23 mouse cellular contexts compared by ENCODE assay signal in genomic region chr1:68874954-68875353, GRCm38 (mm10).
A peak's percentile ranks its signal among the peaks of the same experiment; 100 is the strongest.
DNase-seq lines count a peak whose midpoint lies in the region; ATAC-seq lines count a peak whose summit lies in the region.
"Had no signal": no experiment of that assay in that cellular context is flagged by ENCODE, and none has a peak within 500 bp of the region (broad histone marks: within the 10 kb centered on the region; RNA-seq: fewer than 3 reads in every experiment).

No protein-coding gene starts in this region.

- H3K4me3 ChIP-seq in forebrain, embryonic 13.5 days = no peak overlapping the region
- no peak overlapping the region for H3K4me3 ChIP-seq in forebrain, embryonic 15.5 days
- no peak overlapping the region for H3K4me3 ChIP-seq in midbrain, embryonic 12.5 days
- no peak overlapping the region for H3K4me3 ChIP-seq in midbrain, embryonic 15.5 days
- H3K4me3 ChIP-seq: embryonic facial prominence, embryonic 10.5 days; embryonic facial prominence, embryonic 13.5 days; erythroblast, embryonic 14.5 days; gastrocnemius, adult 2 months; hindbrain, embryonic 12.5 days; hindbrain, embryonic 15.5 days had no signal

- H3K36me3 ChIP-seq in forebrain, embryonic 13.5 days (ENCODE audit: poor library complexity, severe bottlenecking) = no peaks in the 10 kb centered on the region
- H3K36me3 ChIP-seq in forebrain, embryonic 15.5 days = no peaks in the 10 kb centered on the region
- no peaks in the 10 kb centered on the region for H3K36me3 ChIP-seq in midbrain, embryonic 12.5 days
- no peaks in the 10 kb centered on the region for H3K36me3 ChIP-seq in midbrain, embryonic 15.5 days (replicated peaks)
- H3K36me3 ChIP-seq: embryonic facial prominence, embryonic 10.5 days; embryonic facial prominence, embryonic 13.5 days; hindbrain, embryonic 12.5 days; hindbrain, embryonic 15.5 days had no signal

- ATAC-seq in forebrain, embryonic 13.5 days = peak; percentile 51; the same call in 1 of the 2 replicates
- ATAC-seq in forebrain, embryonic 15.5 days (replicated peaks) = no peak
- peak; percentile 72 for ATAC-seq in midbrain, embryonic 12.5 days (ENCODE audit: low FRiP score, low read depth)
- ATAC-seq in midbrain, embryonic 15.5 days (replicated peaks) = no peak
- ATAC-seq: CD4-positive, CD25-positive, alpha-beta regulatory T cell, adult 4 months had no signal

- H3K4me2 ChIP-seq in forebrain, embryonic 13.5 days = no peak overlapping the region
- no peak overlapping the region for H3K4me2 ChIP-seq in forebrain, embryonic 15.5 days (replicated peaks)
- no peak overlapping the region for H3K4me2 ChIP-seq in midbrain, embryonic 12.5 days (replicated peaks)
- no peak overlapping the region for H3K4me2 ChIP-seq in midbrain, embryonic 15.5 days
- H3K4me2 ChIP-seq: embryonic facial prominence, embryonic 13.5 days; heart, embryonic 11.5 days; hindbrain, embryonic 12.5 days; hindbrain, embryonic 15.5 days had no signal

- peaks cover 15% of the 10 kb centered on the region; the same call in 1 of the 2 replicates for H3K4me1 ChIP-seq in forebrain, embryonic 13.5 days
- peaks cover 15% of the 10 kb centered on the region for H3K4me1 ChIP-seq in forebrain, embryonic 15.5 days
- H3K4me1 ChIP-seq in midbrain, embryonic 12.5 days = peaks cover 12% of the 10 kb centered on the region
- H3K4me1 ChIP-seq in midbrain, embryonic 15.5 days = peaks cover 6% of the 10 kb centered on the region; the same call in 1 of the 2 replicates
- H3K4me1 ChIP-seq: embryonic facial prominence, embryonic 10.5 days; embryonic facial prominence, embryonic 13.5 days had no signal

- 6% methylated on average over 8 of the region's 8 CpGs for WGBS in forebrain, embryonic 13.5 days
- 9% methylated on average over 8 of the region's 8 CpGs for WGBS in forebrain, embryonic 15.5 days
- 31% methylated on average over 8 of the region's 8 CpGs for WGBS in midbrain, embryonic 12.5 days
- 24% methylated on average over 8 of the region's 8 CpGs for WGBS in midbrain, embryonic 15.5 days

- H3K27ac ChIP-seq in forebrain, embryonic 13.5 days = no peak overlapping the region
- H3K27ac ChIP-seq in forebrain, embryonic 15.5 days (replicated peaks) = no peak overlapping the region
- H3K27ac ChIP-seq in midbrain, embryonic 12.5 days (replicated peaks) = no peak overlapping the region; the same call in 1 of the 2 replicates
- H3K27ac ChIP-seq in midbrain, embryonic 15.5 days = no peak overlapping the region
- H3K27ac ChIP-seq: embryonic facial prominence, embryonic 10.5 days; embryonic facial prominence, embryonic 13.5 days; gastrocnemius, adult 2 months; hindbrain, embryonic 12.5 days; hindbrain, embryonic 15.5 days had no signal

- DNase-seq in retina, postnatal 1 day = peak; percentile 57
- DNase-seq in retina, embryonic 14.5 days (ENCODE audit: low spot score) = no peak
- DNase-seq: adrenal gland, adult 2 months; adrenal gland, postnatal 14 days; cerebellum, adult 11-12 months; cerebellum, adult 8-10 months; cerebellum, postnatal 10 days; cerebellum, postnatal 36 days; embryo, embryonic 11 days; gastrocnemius, adult 2 months; gastrocnemius, postnatal 14 days; heart, adult 11 months had no signal

- no peak overlapping the region for H3K9ac ChIP-seq in forebrain, embryonic 13.5 days
- H3K9ac ChIP-seq in forebrain, embryonic 15.5 days (replicated peaks) = no peak overlapping the region
- no peak overlapping the region for H3K9ac ChIP-seq in midbrain, embryonic 12.5 days (replicated peaks)
- no peak overlapping the region for H3K9ac ChIP-seq in midbrain, embryonic 15.5 days
- H3K9ac ChIP-seq: embryonic facial prominence, embryonic 13.5 days; hindbrain, embryonic 12.5 days; hindbrain, embryonic 15.5 days had no signal

- H3K9me3 ChIP-seq in forebrain, embryonic 13.5 days (replicated peaks) = no peaks in the 10 kb centered on the region
- H3K9me3 ChIP-seq in forebrain, embryonic 15.5 days = no peaks in the 10 kb centered on the region
- no peaks in the 10 kb centered on the region for H3K9me3 ChIP-seq in midbrain, embryonic 12.5 days
- no peaks in the 10 kb centered on the region for H3K9me3 ChIP-seq in midbrain, embryonic 15.5 days
- H3K9me3 ChIP-seq: embryonic facial prominence, embryonic 10.5 days; embryonic facial prominence, embryonic 13.5 days; hindbrain, embryonic 12.5 days; hindbrain, embryonic 15.5 days had no signal

- H3K27me3 ChIP-seq in forebrain, embryonic 13.5 days = peaks cover 36% of the 10 kb centered on the region
- H3K27me3 ChIP-seq in forebrain, embryonic 15.5 days = peaks cover 24% of the 10 kb centered on the region
- H3K27me3 ChIP-seq in midbrain, embryonic 12.5 days = no peaks in the 10 kb centered on the region
- no peaks in the 10 kb centered on the region for H3K27me3 ChIP-seq in midbrain, embryonic 15.5 days (replicated peaks)
- H3K27me3 ChIP-seq: embryonic facial prominence, embryonic 13.5 days; hindbrain, embryonic 12.5 days; hindbrain, embryonic 15.5 days had no signal

Comparison
In these comparisons a context has a peak if more than half of its experiments do, and no peak if none do; other contexts are left out.
1. ATAC-seq: peak in forebrain, embryonic 13.5 days (single experiment) and midbrain, embryonic 12.5 days (single experiment); none in forebrain, embryonic 15.5 days (single experiment) and midbrain, embryonic 15.5 days (single experiment).